Mouse (Mus musculus): ENCODE data around the gene Gpr26. TPM values are rescaled to one million over a fixed set of nuclear protein-coding genes. Genes with fewer than 3 reads are reported as not detected.

Gpr26 gene
- polyA plus RNA-seq, 1 experiment from 2014 or later, result not detected

GRCm38 (mm10) chr7:132015193-132015592 lies 48.9 kb downstream of the Gpr26 start:
- Histone ChIP-seq H3K27ac (no peak overlapping the region), H3K4me3 (replicated peaks; ENCODE audit: low read depth, low read length) (no peak overlapping the region), H3K27me3 (ENCODE audit: insufficient read depth, low read length) (no peaks in the 10 kb centered on the region), H3K9me3 (replicated peaks; ENCODE audit: low read length) (no peaks in the 10 kb centered on the region), H3K4me1 (replicated peaks; ENCODE audit: insufficient read depth, low read length) (no peaks in the 10 kb centered on the region), H3K4me2 (ENCODE audit: low read length) (no peak overlapping the region), H3K36me3 (ENCODE audit: insufficient read depth, low read length) (no peaks in the 10 kb centered on the region), H3K9ac (ENCODE audit: low read depth, low read length) (no peak overlapping the region)
- DNase-seq (ENCODE audit: low spot score), result no peak
- ATAC-seq (replicated peaks; ENCODE audit: low FRiP score, low read depth), result no peak
- WGBS, result 12% methylated on average over 3 of the region's 3 CpGs
- TF ChIP-seq CTCF (IDR thresholded peaks at IDR 0.05; ENCODE audit: low read depth), result no peak

DNA sequence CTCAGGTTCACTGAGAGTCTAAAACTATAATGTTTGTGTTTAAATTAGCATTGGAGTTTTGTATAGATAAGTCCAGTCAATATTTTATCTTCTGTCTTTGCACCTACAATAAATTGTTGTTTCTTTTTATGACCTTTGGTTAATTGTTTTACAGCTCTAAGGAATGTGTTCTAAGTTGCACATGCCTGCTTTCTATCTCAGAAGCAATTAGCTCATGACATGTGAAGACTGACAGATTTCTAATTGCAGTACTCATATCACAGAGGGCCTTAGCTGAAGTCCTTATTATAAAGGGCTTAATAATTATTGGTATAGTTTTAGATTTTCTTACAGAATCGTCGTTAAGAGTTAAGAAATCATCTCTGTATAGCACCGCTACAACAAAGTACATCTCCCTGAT lies 49.7 kb downstream of the Gpr26 start:
- H3K4me1 ChIP-seq (replicated peaks; ENCODE audit: insufficient read depth, low read length), result no peaks in the 10 kb centered on the region
- H3K4me2 ChIP-seq (ENCODE audit: low read length), result no peak overlapping the region
- H3K36me3 ChIP-seq (ENCODE audit: insufficient read depth, low read length), result no peaks in the 10 kb centered on the region
- no peak overlapping the region for H3K9ac ChIP-seq (ENCODE audit: low read depth, low read length)
- H3K4me3 ChIP-seq (replicated peaks; ENCODE audit: low read depth, low read length), result no peak overlapping the region
- ATAC-seq (replicated peaks; ENCODE audit: low FRiP score, low read depth) (no peak), DNase-seq (ENCODE audit: low spot score) (no peak)
- 77% methylated on average over 3 of the region's 3 CpGs for WGBS
- no peaks in the 10 kb centered on the region for H3K27me3 ChIP-seq (ENCODE audit: insufficient read depth, low read length)
- no peak for TF ChIP-seq CTCF (IDR thresholded peaks at IDR 0.05; ENCODE audit: low read depth)
- H3K9me3 ChIP-seq (replicated peaks; ENCODE audit: low read length), result no peaks in the 10 kb centered on the region
- H3K27ac ChIP-seq, result no peak overlapping the region

GRCm38 (mm10) chr7:132025591-132025990 lies 59.3 kb downstream of the Gpr26 start:
- no peak for TF ChIP-seq CTCF (IDR thresholded peaks at IDR 0.05; ENCODE audit: low read depth)
- Histone ChIP-seq H3K36me3 (ENCODE audit: insufficient read depth, low read length) (no peaks in the 10 kb centered on the region), H3K27me3 (ENCODE audit: insufficient read depth, low read length) (no peaks in the 10 kb centered on the region), H3K4me2 (ENCODE audit: low read length) (no peak overlapping the region), H3K27ac (no peak overlapping the region), H3K4me3 (replicated peaks; ENCODE audit: low read depth, low read length) (no peak overlapping the region), H3K9me3 (replicated peaks; ENCODE audit: low read length) (no peaks in the 10 kb centered on the region), H3K9ac (ENCODE audit: low read depth, low read length) (no peak overlapping the region), H3K4me1 (replicated peaks; ENCODE audit: insufficient read depth, low read length) (no peaks in the 10 kb centered on the region)
- no peak for ATAC-seq (replicated peaks; ENCODE audit: low FRiP score, low read depth)
- WGBS, result 70% methylated on average over 6 of the region's 6 CpGs
- DNase-seq (ENCODE audit: low spot score), result no peak

DNA sequence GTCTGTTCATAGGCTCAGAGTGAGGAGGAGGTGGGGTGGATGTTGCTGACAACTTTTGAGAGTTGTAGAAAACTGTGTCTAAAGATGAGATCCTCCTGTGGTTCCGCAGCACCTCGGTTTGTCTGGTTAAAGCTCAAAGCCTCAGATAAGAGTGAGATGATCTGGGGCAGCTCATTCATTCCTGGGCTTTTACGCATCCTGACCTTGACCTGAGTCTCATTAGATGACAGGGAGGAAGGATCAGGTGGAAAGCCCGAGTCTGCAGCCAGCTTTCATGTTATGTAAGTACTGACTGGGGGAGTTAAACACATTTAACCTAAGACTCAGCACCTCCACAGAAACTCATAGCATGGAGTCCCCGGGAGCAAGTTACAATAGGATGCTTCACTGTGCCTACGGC lies 60.4 kb downstream of the Gpr26 start:
- no peak overlapping the region for H3K4me2 ChIP-seq (ENCODE audit: low read length)
- H3K9me3 ChIP-seq (replicated peaks; ENCODE audit: low read length), result no peaks in the 10 kb centered on the region
- DNase-seq (ENCODE audit: low spot score) (no peak), ATAC-seq (replicated peaks; ENCODE audit: low FRiP score, low read depth) (no peak)
- no peak overlapping the region for H3K9ac ChIP-seq (ENCODE audit: low read depth, low read length)
- no peaks in the 10 kb centered on the region for H3K4me1 ChIP-seq (replicated peaks; ENCODE audit: insufficient read depth, low read length)
- no peaks in the 10 kb centered on the region for H3K36me3 ChIP-seq (ENCODE audit: insufficient read depth, low read length)
- no peaks in the 10 kb centered on the region for H3K27me3 ChIP-seq (ENCODE audit: insufficient read depth, low read length)
- no peak overlapping the region for H3K27ac ChIP-seq
- 41% methylated on average over 6 of the region's 6 CpGs for WGBS
- no peak for TF ChIP-seq CTCF (IDR thresholded peaks at IDR 0.05; ENCODE audit: low read depth)
- no peak overlapping the region for H3K4me3 ChIP-seq (replicated peaks; ENCODE audit: low read depth, low read length)

DNA sequence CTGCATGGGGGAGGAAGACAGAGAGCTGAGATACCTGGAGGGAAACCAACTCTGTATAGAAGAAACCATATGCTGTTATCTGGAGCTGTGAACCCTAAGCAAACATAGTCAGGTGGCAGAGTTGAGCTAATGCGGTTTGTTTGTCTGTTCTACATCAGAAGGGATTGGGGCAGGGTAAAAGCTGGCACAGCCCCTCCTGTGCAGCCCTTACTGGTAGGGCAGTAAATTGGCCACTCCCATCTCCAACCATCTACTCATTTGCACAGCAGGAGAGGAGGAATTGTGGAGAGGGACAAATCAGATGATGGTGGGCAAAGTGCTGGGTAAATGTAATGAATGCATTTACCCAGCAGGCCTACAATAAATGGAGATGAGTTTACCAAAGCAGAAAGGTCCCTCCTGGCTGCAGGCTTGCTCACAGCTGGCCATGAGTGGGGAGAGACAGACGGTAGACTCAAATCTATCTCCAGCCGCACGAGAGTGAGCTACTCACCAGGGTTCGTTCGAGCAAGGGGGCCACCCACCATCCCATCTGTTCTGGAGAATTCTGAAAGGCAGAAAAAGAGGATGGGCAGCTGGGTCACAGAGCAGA lies 65.8 kb downstream of the Gpr26 start:
- Histone ChIP-seq H3K9me3 (replicated peaks; ENCODE audit: low read length) (no peaks in the 10 kb centered on the region), H3K4me1 (replicated peaks; ENCODE audit: insufficient read depth, low read length) (no peaks in the 10 kb centered on the region), H3K36me3 (ENCODE audit: insufficient read depth, low read length) (no peaks in the 10 kb centered on the region), H3K4me2 (ENCODE audit: low read length) (no peak overlapping the region), H3K27ac (no peak overlapping the region), H3K4me3 (replicated peaks; ENCODE audit: low read depth, low read length) (no peak overlapping the region), H3K27me3 (ENCODE audit: insufficient read depth, low read length) (no peaks in the 10 kb centered on the region), H3K9ac (ENCODE audit: low read depth, low read length) (no peak overlapping the region)
- ATAC-seq (replicated peaks; ENCODE audit: low FRiP score, low read depth) (no peak), DNase-seq (ENCODE audit: low spot score) (no peak)
- no peak for TF ChIP-seq CTCF (IDR thresholded peaks at IDR 0.05; ENCODE audit: low read depth)
- 36% methylated on average over 6 of the region's 6 CpGs for WGBS

Other genes with a start within 250 kb of the Gpr26 start
- gene Cpxm2, start 188.3 kb downstream of the Gpr26 start, polyA plus RNA-seq (2015; fragmentation: Nextera tagmentation; extraction: Ambion mirVana), result 7.0 and 7.7 TPM in 2 replicates

All from kidney, postnatal 0 days (tissue).